Mouse (Mus musculus) olfactory bulb, adult 2 months (tissue): ENCODE data around the gene Hacd3.

Experiments used
- CTCF ChIP-seq: fragments of 200-500 bp; IDR thresholded peaks from 2 replicates; pipeline ENCODE4 v1.5.1; 2012; ENCODE audit warnings: low read depth, mild to moderate bottlenecking, low read length, moderate library complexity; ENCODE audit not compliant: insufficient read depth
- POLR2A ChIP-seq: fragments of 200-500 bp; IDR thresholded peaks from 2 replicates; pipeline ENCODE4 v1.6.1; 2012; ENCODE audit warnings: mild to moderate bottlenecking, low read depth, low read length, moderate library complexity; ENCODE audit not compliant: insufficient read depth

- TF ChIP-seq CTCF = no peak
- no peak for TF ChIP-seq POLR2A
Observed at GRCm38 (mm10) chr9:65020128-65020527, 1.4 kb downstream of the Hacd3 start.
